Mouse (Mus musculus): Measurements from ENCODE around the gene Arid3b.

- no peak for TF ChIP-seq CHD2 (IDR thresholded peaks at IDR 0.05; ENCODE audit: low read depth, low read length)
- no peak for TF ChIP-seq MAFK (IDR thresholded peaks at IDR 0.05; ENCODE audit: insufficient read depth, low read depth, low read length)
- no peak for TF ChIP-seq ZC3H11A (IDR thresholded peaks at IDR 0.05; ENCODE audit: borderline replicate concordance, low read depth, low read length)
- no peak for TF ChIP-seq ZNF384 (IDR thresholded peaks at IDR 0.05; ENCODE audit: low read depth, low read length)
These were observed 27.7 kb upstream of the Arid3b start for GRCm38 (mm10) chr9:57864336-57864735.
